Mouse (Mus musculus) brain, embryonic 14.5 days (tissue): ENCODE measurements around the gene Sox9. TPM values are rescaled to one million over a fixed set of nuclear protein-coding genes. Genes with fewer than 3 reads are reported as not detected.

Source experiments
- DNase-seq: peaks from one replicate; pipeline ENCODE4 v3.0.0-alpha.2; 2011; ENCODE audit warnings: low read depth
- CTCF ChIP-seq: fragments of 200-500 bp; IDR thresholded peaks from 2 replicates; pipeline ENCODE4 v1.5.1; 2012; ENCODE audit warnings: inconsistent platforms, mild to moderate bottlenecking, moderate library complexity, borderline replicate concordance; ENCODE audit not compliant: insufficient read depth, insufficient read length; ENCODE audit errors: extremely low read depth
- POLR2A ChIP-seq: fragments of 200-500 bp; IDR thresholded peaks from 2 replicates; pipeline ENCODE4 v1.6.1; 2012; ENCODE audit warnings: mild to moderate bottlenecking, inconsistent platforms, borderline replicate concordance; ENCODE audit not compliant: poor library complexity, insufficient read depth, insufficient read length, severe bottlenecking; ENCODE audit errors: extremely low read depth
- polyA plus RNA-seq: library from polyadenylated mRNA; depleted of rRNA; stranded (reverse); fragments of >200 nt; gene quantifications from 2 replicates; pipeline ENCODE4 v1.2.3, GENCODE M21; 2012

The Sox9 gene
- polyA plus RNA-seq, 1 experiment = 33.2 TPM

GRCm38 (mm10) chr11:112781035-112781911, 751 bp upstream of the Sox9 start:
- peak; percentile 92 for DNase-seq
- TF ChIP-seq POLR2A (no peak), CTCF (no peak)

DNA sequence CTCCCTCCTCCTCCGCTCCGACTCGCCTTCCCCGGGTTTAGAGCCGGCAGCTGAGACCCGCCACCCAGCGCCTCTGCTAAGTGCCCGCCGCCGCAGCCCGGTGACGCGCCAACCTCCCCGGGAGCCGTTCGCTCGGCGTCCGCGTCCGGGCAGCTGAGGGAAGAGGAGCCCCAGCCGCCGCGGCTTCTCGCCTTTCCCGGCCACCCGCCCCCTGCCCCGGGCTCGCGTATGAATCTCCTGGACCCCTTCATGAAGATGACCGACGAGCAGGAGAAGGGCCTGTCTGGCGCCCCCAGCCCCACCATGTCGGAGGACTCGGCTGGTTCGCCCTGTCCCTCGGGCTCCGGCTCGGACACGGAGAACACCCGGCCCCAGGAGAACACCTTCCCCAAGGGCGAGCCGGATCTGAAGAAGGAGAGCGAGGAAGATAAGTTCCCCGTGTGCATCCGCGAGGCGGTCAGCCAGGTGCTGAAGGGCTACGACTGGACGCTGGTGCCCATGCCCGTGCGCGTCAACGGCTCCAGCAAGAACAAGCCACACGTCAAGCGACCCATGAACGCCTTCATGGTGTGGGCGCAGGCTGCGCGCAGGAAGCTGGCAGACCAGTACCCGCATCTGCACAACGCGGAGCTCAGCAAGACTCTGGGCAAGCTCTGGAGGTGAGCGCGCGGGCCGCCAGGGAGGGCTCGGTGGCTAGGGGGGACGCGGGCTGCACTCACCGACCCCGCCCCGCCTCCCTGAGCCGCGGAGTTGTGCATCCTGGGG, 515 bp downstream of the Sox9 start:
- TF ChIP-seq POLR2A (no peak), CTCF (no peak)
- DNase-seq = peak; percentile 73

GRCm38 (mm10) chr11:112783401-112784346, 1.6 kb downstream of the Sox9 start:
- peak; percentile 79 for DNase-seq
- TF ChIP-seq POLR2A (no peak), CTCF (no peak)

GRCm38 (mm10) chr11:112784347-112784902, 2.4 kb downstream of the Sox9 start:
- TF ChIP-seq CTCF (no peak), POLR2A (no peak)
- peak; percentile 60 for DNase-seq

- TF ChIP-seq CTCF = no peak
- no peak for TF ChIP-seq POLR2A
- peak; percentile 85 for DNase-seq
Observed at GRCm38 (mm10) chr11:112784903-112785381, 2.9 kb downstream of the Sox9 start.

GRCm38 (mm10) chr11:112785581-112785980, 3.6 kb downstream of the Sox9 start:
- TF ChIP-seq CTCF (no peak), POLR2A (no peak)

DNA sequence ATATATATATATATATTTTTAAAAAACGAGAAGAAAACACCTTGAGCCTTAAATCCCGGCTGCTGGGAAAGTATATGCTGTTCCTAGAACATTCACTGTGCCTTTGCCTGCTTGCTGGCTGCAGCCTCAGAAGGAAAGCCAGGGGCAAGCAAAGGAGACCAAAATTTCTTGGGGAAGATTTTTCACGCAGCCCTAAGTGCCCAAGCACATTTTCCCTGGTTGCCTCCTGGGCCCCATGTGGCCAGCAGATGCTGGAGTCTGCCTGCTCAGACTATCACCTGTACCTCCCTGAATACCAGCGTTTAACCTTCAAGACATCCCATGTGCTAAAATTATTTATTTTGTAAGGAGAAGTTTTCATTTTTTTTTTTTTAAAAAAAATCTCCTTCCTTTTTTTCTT, 4.4 kb downstream of the Sox9 start:
- DNase-seq = peak; percentile 51
- TF ChIP-seq CTCF (no peak), POLR2A (no peak)

More at GRCm38 (mm10) chr11:112785581-112785980, 3.6 kb downstream of the Sox9 start:
- DNase-seq = peak; percentile 68

- peak; percentile 35 for DNase-seq
- TF ChIP-seq CTCF (no peak), POLR2A (no peak)
Observed at GRCm38 (mm10) chr11:112788296-112788695, 6.3 kb downstream of the Sox9 start.

DNA sequence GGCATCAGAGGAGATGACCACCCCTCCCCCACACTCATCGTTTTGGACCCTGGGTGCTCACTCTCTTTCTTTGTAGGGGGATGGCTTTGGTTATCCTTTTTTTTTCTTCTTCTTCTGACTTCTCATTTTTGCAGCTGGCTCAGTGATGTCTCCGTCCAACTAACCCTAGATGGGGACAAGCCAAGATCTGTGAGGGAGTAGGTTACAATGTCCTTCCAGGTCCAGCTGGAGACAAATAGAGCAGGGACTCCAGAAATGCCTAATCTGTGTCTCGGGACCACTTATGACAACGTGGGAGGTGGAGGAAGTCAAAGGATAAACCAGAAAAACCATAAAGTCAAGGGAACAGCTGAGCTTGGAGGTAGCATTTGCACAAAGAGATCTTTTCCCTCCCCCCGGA, 14.4 kb downstream of the Sox9 start:
- DNase-seq = no peak
- TF ChIP-seq CTCF = no peak
- no peak for TF ChIP-seq POLR2A

DNA sequence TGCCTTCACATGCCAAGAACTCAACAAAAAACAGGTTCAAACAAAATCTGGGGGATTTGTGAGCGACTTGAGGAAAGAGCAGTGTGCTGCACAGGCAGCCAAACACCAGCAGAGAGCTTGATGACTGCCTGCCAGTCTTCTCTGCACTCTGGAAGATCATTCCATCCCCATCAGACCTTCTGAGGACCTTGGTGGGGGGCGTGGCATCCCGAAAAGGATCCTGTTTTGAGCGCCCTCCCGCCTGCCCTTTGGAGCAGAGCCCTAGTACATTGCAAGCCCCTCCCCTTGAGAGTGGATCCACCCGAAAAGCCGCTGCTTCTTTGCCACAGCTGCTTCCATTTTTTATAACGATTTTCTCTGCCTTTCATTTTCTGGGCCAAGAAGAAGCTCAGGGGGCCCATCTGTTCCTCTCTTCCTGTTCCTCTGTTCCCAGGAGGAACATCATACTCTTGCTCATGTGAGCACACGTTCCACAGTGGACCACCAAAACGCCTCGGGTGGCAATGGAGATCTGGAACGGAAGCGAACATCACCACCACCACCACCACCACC, 16.9 kb downstream of the Sox9 start:
- DNase-seq = peak; percentile 56

GRCm38 (mm10) chr11:112801189-112801818, 19.3 kb downstream of the Sox9 start:
- TF ChIP-seq CTCF (no peak), POLR2A (no peak)
- peak; percentile 81 for DNase-seq

More for the DNA sequence above, 16.9 kb downstream of the Sox9 start:
- TF ChIP-seq POLR2A = no peak
- TF ChIP-seq CTCF = no peak

DNA sequence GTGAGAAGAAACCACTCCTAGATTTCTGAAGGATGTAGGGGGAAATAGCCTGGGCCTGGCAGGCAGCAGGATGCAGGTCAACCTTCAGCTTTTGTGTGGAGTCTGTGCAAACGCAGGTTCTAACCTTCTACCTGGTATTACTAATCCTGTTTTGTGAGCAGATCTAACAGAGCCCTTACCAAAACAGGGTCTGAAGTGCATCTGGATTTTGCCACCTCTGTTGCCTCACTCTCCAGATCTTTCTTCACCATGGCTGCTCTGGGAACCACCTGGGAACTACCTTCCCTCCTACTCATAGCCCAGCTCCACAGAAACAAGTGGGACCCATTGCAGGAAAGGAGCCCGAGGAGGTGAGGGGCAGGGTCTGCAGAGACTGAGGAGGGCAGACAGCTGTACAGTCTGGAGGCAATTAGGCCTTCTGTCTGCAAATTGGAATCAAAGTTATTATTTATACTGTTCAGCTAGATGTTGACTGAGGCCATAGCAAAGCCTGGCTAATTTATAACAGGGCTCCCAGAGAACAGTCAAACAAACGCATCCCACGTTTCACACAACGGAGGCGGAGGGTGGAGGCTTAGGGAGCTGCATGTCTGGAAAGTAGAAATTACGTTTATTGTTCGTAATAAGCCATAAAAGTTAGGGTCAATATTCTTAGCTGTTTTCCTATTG, 25.9 kb downstream of the Sox9 start:
- DNase-seq = no peak
- no peak for TF ChIP-seq POLR2A
- TF ChIP-seq CTCF = no peak
